34 mouse cellular contexts compared by ENCODE assay signal in the genomic region with DNA sequence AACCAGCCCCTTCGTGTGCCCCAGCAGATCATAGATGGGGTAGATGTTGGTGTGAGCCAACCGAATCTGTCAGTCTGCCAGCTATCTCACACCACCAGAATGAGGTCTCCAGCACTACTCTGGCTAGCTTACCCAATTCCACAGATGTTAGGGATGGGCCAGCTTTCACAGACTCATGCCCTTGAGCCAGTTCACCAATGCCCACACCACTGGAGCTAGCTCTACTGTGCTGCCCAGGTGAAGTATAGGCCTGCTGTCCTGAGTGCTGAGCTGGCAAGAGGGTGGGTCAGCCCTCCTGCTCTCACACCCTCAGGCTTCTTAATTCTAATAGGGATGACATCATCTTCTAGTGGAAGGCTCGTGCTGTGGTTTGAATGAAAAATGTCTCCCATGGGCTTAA.
"Had no signal": no experiment of that assay in that cellular context is flagged by ENCODE, and none has a peak within 500 bp of the region (broad histone marks: within the 10 kb centered on the region; RNA-seq: fewer than 3 reads in every experiment).

No protein-coding gene starts in this region.

- H3K4me3 ChIP-seq: heart, embryonic 12.5 days; heart, embryonic 13.5 days; heart, embryonic 15.5 days; hindbrain, embryonic 10.5 days; hindbrain, embryonic 12.5 days; hindbrain, embryonic 13.5 days; hindbrain, embryonic 15.5 days; intestine, embryonic 15.5 days; kidney, embryonic 15.5 days; layer of hippocampus, adult 2 months; left cerebral cortex, adult 2 months had no signal

- H3K9ac ChIP-seq: heart, embryonic 12.5 days; heart, embryonic 13.5 days; heart, embryonic 15.5 days; hindbrain, embryonic 12.5 days; hindbrain, embryonic 13.5 days; hindbrain, embryonic 14.5 days; hindbrain, embryonic 15.5 days; intestine, embryonic 15.5 days; kidney, embryonic 15.5 days had no signal

- H3K4me2 ChIP-seq: heart, embryonic 12.5 days; heart, embryonic 13.5 days; heart, embryonic 15.5 days; hindbrain, embryonic 12.5 days; hindbrain, embryonic 13.5 days; hindbrain, embryonic 14.5 days; hindbrain, embryonic 15.5 days; intestine, embryonic 15.5 days; kidney, embryonic 15.5 days had no signal

- ATAC-seq: hindbrain, embryonic 16.5 days; hindbrain, postnatal 0 days; inflammation-experienced regulatory T-cells, adult 6 months; intestine, embryonic 15.5 days; intestine, embryonic 16.5 days; intestine, postnatal 0 days had no signal

- H3K9me3 ChIP-seq: heart, embryonic 13.5 days; heart, embryonic 15.5 days; hindbrain, embryonic 10.5 days; hindbrain, embryonic 13.5 days; hindbrain, embryonic 15.5 days; intestine, embryonic 15.5 days; kidney, embryonic 15.5 days had no signal

- DNase-seq: heart, postnatal 10 days; heart, postnatal 14 days; heart, postnatal 36 days; heart, postnatal 4 days; kidney, adult 11 months; kidney, adult 18-20 months; kidney, adult 2 months; kidney, adult 8-10 months; kidney, adult 9 months; kidney, postnatal 10 days; kidney, postnatal 14 days; kidney, postnatal 25 days; kidney, postnatal 36 days; kidney, postnatal 4 days; layer of hippocampus, adult 9-11 months; layer of hippocampus, postnatal 36 days had no signal

- H3K27me3 ChIP-seq: heart, embryonic 12.5 days; heart, embryonic 13.5 days; heart, embryonic 15.5 days; hindbrain, embryonic 12.5 days; hindbrain, embryonic 13.5 days; hindbrain, embryonic 15.5 days; intestine, embryonic 15.5 days; kidney, embryonic 15.5 days had no signal

- H3K36me3 ChIP-seq: heart, embryonic 12.5 days; heart, embryonic 13.5 days; heart, embryonic 15.5 days; hindbrain, embryonic 10.5 days; hindbrain, embryonic 12.5 days; hindbrain, embryonic 13.5 days; hindbrain, embryonic 15.5 days; intestine, embryonic 15.5 days; kidney, embryonic 15.5 days had no signal

- H3K4me1 ChIP-seq: heart, embryonic 12.5 days; heart, embryonic 15.5 days; hindbrain, embryonic 10.5 days; hindbrain, embryonic 12.5 days; hindbrain, embryonic 13.5 days; hindbrain, embryonic 15.5 days; intestine, embryonic 15.5 days; kidney, embryonic 15.5 days had no signal

- H3K27ac ChIP-seq: heart, embryonic 13.5 days; heart, embryonic 15.5 days; hindbrain, embryonic 10.5 days; hindbrain, embryonic 12.5 days; hindbrain, embryonic 13.5 days; hindbrain, embryonic 14.5 days; hindbrain, embryonic 15.5 days; hindbrain, postnatal 0 days; intestine, embryonic 15.5 days; kidney, embryonic 15.5 days; kidney, postnatal 0 days; layer of hippocampus, adult 2 months; left cerebral cortex, adult 2 months had no signal
